Mouse (Mus musculus) limb, embryonic 13.5 days (tissue): ENCODE results near the gene Mitd1. TPM values are rescaled to one million over a fixed set of nuclear protein-coding genes. Genes with fewer than 3 reads are reported as not detected.

ENCODE experiments used
- ATAC-seq: fragments of 200-750 bp; cut with Nextera tagmentation; 2 replicates; pipeline ENCODE4 v1.8.0; 2017; ENCODE audit warnings: low read depth, moderate number of reproducible peaks, moderate TSS enrichment; ENCODE audit not compliant: low FRiP score
- H3K27ac ChIP-seq: fragments of 300-500 bp; sonication (generic); 2 replicates; pipeline ENCODE4 v1.5.1; 2015; ENCODE audit warnings: inconsistent platforms, mild to moderate bottlenecking, moderate library complexity
- H3K27me3 ChIP-seq: fragments of 300-500 bp; sonication (generic); 2 replicates; pipeline ENCODE4 v1.6.1; 2015; ENCODE audit warnings: mild to moderate bottlenecking, inconsistent platforms
- H3K36me3 ChIP-seq: fragments of 300-500 bp; sonication (generic); 2 replicates; pipeline ENCODE4 v1.6.1; 2015; ENCODE audit warnings: inconsistent platforms, mild to moderate bottlenecking, moderate library complexity
- H3K4me1 ChIP-seq: fragments of 300-500 bp; sonication (generic); 2 replicates; pipeline ENCODE4 v1.6.1; 2015; ENCODE audit warnings: inconsistent platforms
- H3K4me2 ChIP-seq: fragments of 300-500 bp; sonication (generic); replicated peaks from 2 replicates; pipeline ENCODE4 v1.6.1; 2015; ENCODE audit warnings: inconsistent platforms, mild to moderate bottlenecking, moderate library complexity
- H3K4me3 ChIP-seq: fragments of 300-500 bp; sonication (generic); 2 replicates; pipeline ENCODE4 v1.5.1; 2015; ENCODE audit warnings: moderate library complexity, mild to moderate bottlenecking, inconsistent platforms
- H3K9ac ChIP-seq: fragments of 300-500 bp; sonication (generic); 2 replicates; pipeline ENCODE4 v1.6.1; 2015; ENCODE audit warnings: mild to moderate bottlenecking, inconsistent platforms
- H3K9me3 ChIP-seq: fragments of 300-500 bp; sonication (generic); 2 replicates; pipeline ENCODE4 v1.6.1; 2016; ENCODE audit warnings: inconsistent platforms
- WGBS: fragments of 180-500 bp; shearing (Covaris S2); methylation state at CpG from one replicate; pipeline ENCODE4 v1.1.7; 2015; 5-methylcytosine and 5-hydroxymethylcytosine counted together
- polyA plus RNA-seq: library from polyadenylated mRNA; unstranded; fragments of >200 nt; fragmentation: Nextera tagmentation; extraction: Ambion mirVana; gene quantifications from 2 replicates; pipeline ENCODE4 v1.2.1, GENCODE M21; 2015

Gene Mitd1
- polyA plus RNA-seq, 1 experiment from 2014 or later = 27.2 TPM

DNA sequence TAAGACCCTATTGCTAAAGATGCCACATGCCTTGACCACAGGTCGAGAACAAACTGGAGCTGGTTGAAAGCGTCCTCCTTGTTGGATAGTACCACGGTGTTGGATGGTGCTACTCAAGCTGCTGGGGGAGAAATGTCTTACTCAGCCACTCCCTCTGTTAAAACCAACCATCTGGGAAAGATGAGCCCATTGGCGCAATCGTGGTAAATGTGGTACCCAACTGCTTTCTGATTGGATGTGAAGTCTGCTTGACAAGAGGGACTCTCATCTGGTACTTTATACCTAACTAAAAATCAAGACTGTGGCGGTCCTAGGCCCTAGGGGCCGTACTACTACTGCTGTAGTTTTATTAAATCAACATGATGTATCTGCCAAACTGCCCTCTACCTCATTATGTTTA is 1.0 kb downstream of the Mitd1 start:
- Histone ChIP-seq H3K27ac (no peak overlapping the region), H3K9me3 (no peaks in the 10 kb centered on the region), H3K27me3 (no peaks in the 10 kb centered on the region), H3K9ac (peak overlapping the region; percentile 75), H3K36me3 (peaks cover 13% of the 10 kb centered on the region), H3K4me1 (peaks cover 19% of the 10 kb centered on the region), H3K4me2 (peak overlapping the region; percentile 89), H3K4me3 (peak overlapping the region; percentile 69)
- 77% methylated on average over 7 of the region's 7 CpGs for WGBS
- no peak for ATAC-seq

DNA sequence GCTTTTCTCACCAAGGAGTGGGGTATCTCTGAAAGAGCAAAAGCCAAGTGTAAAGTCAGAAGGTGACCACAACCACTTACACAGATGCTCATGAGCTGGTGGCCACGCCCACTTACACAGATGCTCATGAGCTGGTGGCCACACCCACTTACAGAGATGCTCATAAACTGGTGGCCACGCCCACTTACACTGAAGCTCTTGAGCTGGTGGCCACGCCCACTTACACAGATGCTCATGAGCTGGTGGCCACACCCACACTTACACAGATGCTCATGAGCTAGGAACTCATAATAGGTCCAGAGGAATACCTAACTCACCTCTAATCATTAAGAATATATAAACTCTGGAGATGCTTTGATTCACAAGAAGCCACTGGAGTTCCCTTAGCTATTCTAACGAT is 5.8 kb downstream of the Mitd1 start:
- 75% methylated on average over 4 of the region's 4 CpGs for WGBS
- Histone ChIP-seq H3K4me3 (no peak overlapping the region), H3K4me1 (peaks cover 5% of the 10 kb centered on the region), H3K9ac (no peak overlapping the region), H3K9me3 (no peaks in the 10 kb centered on the region), H3K4me2 (no peak overlapping the region), H3K27ac (no peak overlapping the region), H3K36me3 (peaks cover 48% of the 10 kb centered on the region), H3K27me3 (no peaks in the 10 kb centered on the region)
- no peak for ATAC-seq

DNA sequence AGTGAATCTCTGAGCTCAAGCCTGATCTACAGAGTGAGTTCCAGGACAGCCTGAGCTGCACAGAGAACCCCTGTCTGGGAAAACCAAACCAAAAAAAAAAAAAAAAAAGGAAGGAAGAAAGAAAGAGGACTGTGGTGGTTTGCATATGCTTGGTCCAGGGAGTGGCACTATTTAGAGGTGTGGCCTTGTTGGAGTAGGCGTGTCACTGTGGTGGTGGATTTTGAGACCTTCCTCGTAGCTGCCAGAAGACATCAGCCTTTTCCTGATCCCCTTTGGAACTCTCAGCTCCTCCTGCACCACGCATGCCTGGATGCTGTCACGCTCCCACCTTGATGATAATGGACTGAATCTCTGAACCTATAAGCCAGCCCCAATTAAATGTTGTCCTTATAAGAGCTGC is 6.8 kb downstream of the Mitd1 start:
- Histone ChIP-seq H3K4me2 (no peak overlapping the region), H3K27me3 (no peaks in the 10 kb centered on the region), H3K27ac (no peak overlapping the region), H3K4me3 (no peak overlapping the region), H3K9ac (no peak overlapping the region), H3K36me3 (peaks cover 59% of the 10 kb centered on the region), H3K4me1 (no peaks in the 10 kb centered on the region), H3K9me3 (no peaks in the 10 kb centered on the region)
- 94% methylated on average over 4 of the region's 4 CpGs for WGBS
- ATAC-seq = no peak

DNA sequence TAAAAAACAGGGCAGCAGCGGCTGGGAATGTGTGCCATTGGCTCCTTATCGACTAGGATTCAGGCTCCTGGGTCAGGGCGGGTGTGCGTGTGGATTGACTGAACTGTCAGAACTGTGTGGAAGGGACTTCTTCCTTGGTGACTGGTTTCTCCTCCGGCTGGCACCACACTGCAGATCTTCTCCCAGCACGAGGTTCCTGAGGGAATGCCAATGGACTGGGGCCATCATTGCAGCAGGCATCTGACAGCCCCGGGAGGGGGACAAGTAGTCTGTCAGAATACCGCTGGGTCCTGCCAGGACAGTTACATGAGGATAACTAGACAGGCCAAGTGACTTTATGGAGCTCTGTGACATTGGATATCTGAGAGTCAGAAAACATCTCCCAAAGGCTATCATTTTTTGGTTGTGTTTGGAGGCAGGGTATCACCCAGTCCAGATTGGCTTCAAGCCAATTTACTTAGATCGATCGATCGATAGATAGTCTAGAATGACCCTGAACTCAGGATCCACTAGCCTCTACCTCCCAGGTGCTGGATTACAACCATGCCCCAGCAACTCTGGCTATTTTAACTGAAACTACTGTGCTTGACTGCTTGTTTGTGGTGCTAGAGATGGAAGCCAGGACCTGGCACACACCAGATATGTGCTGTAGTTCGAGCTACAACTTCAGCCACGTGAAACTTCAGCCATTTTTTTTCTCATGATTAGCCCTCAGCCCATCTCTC is 12.3 kb downstream of the Mitd1 start:
- peaks cover 10% of the 10 kb centered on the region for H3K9me3 ChIP-seq
- 95% methylated on average over 13 of the region's 13 CpGs for WGBS
- H3K36me3 ChIP-seq = peaks cover 77% of the 10 kb centered on the region
- no peak for ATAC-seq
- no peak overlapping the region for H3K27ac ChIP-seq
- no peak overlapping the region for H3K4me2 ChIP-seq
- peaks cover 3% of the 10 kb centered on the region; the same call in 1 of the 2 replicates for H3K4me1 ChIP-seq
- no peak overlapping the region for H3K9ac ChIP-seq
- H3K4me3 ChIP-seq = no peak overlapping the region
- H3K27me3 ChIP-seq = no peaks in the 10 kb centered on the region

DNA sequence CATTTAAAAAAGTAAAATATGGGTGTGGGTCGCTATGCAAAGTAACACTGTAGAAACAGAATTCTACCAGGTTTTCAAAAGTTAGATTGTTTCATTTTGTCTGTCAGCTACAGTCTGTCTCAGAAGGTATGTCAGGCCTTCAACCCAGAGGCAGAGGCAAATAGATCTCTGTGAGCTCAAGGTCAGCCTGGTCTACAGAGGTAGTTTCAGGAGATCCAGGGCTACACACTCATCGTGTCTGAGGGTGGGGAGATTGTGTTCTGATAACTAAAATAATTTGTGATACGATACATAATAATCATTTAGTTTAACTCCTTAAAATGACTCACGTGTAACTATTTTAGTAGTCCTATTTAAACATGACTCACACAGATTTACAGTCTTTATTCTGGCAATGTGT is 17.1 kb downstream of the Mitd1 start:
- 90% methylated on average over 4 of the region's 4 CpGs for WGBS
- Histone ChIP-seq H3K9me3 (peaks cover 10% of the 10 kb centered on the region), H3K4me3 (peak overlapping the region; percentile 58; the same call in 1 of the 2 replicates), H3K27me3 (peaks cover 7% of the 10 kb centered on the region; the same call in 1 of the 2 replicates), H3K36me3 (peaks cover 35% of the 10 kb centered on the region), H3K4me2 (peak overlapping the region; percentile 65), H3K4me1 (peaks cover 8% of the 10 kb centered on the region), H3K27ac (no peak overlapping the region), H3K9ac (no peak overlapping the region)
- ATAC-seq = no peak

DNA sequence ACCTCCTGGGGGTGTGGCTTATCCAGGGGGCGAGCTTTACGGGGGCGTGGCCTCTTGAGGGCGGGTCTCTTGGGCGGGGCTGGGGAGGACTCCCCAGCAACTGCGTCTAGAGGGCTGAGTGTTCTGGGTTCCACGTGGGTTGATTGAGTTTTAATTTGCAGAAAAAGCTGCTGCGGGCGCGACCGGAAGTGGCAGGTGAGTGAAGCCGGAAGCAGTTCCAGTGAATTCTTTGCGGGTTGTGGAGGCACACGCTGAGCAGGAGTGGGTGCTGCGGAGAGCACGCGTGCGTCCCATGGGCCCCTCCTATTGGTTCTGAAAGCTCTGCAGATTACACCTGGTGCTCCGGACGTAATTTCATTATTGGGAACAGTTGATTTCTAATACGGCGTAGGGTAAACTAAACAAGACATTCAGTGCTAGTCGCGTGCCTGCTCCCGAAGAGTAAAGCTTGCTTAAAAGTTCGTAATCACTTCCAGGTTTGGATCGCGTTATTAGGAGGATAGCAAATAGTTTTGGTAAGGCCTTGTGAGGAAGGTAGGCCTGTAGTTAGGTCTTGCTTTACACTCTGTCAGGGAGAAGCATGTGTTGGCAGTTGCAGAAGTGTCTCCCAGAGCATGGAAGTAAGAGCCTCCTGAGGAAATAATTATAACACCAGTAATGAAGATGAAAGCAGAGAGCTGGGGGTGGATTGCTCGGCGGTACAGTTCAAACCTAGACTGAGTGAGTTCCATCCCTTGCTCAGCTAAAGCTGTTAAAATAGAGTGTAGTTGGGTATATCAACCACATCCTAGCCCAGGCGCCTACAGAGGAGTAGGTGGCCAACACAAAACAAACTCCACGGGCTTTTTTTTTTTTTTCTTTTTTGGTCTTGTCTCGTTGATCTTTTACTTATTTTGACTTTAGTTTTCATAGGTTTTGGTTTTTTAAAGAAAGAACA is 17.8 kb downstream of the Mitd1 start:
- peak overlapping the region; percentile 65 for H3K4me2 ChIP-seq
- 5% methylated on average over 33 of the region's 33 CpGs for whole genome bisulfite sequencing
- peak overlapping the region; percentile 58 for H3K9ac ChIP-seq
- peaks cover 7% of the 10 kb centered on the region; the same call in 1 of the 2 replicates for H3K27me3 ChIP-seq
- peaks cover 28% of the 10 kb centered on the region for H3K36me3 ChIP-seq
- peak; percentile 94 for ATAC-seq
- peaks cover 10% of the 10 kb centered on the region for H3K9me3 ChIP-seq
- peak overlapping the region; percentile 76 for H3K27ac ChIP-seq
- peak overlapping the region; percentile 58 for H3K4me3 ChIP-seq
- peaks cover 8% of the 10 kb centered on the region for H3K4me1 ChIP-seq

DNA sequence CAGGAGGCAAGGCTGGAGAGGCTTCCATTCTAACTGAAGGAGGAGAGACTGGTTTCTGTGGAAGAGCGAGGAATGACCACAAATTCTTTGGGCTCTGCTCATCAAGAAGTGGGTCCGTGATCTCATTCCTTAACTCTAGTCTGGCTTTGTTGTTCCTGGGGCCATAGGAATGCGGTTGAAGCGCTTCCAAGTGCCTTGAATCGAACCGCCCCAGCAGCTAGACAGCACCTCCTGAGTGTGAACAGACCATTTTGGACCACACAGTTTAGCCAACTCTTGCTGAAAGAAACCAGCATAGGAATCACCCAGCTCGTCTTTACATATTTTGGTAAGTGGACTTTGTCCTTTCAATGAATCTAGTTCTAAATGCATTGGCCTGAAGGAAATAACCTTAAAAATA is 18.5 kb downstream of the Mitd1 start, which contains the start of gene Lipt1:
Lipt1 (plus strand) TSS at position 35 of the 400 bp plus-strand sequence.
- peaks cover 7% of the 10 kb centered on the region; the same call in 1 of the 2 replicates for H3K27me3 ChIP-seq
- ATAC-seq = peak; percentile 65; the same call in 1 of the 2 replicates
- peak within 1 kb of the TSS; percentile 58 for H3K9ac ChIP-seq
- peak within 1 kb of the TSS; percentile 58 for H3K4me3 ChIP-seq
- peak within 1 kb of the TSS; percentile 65 for H3K4me2 ChIP-seq
- peak within 1 kb of the TSS; percentile 76 for H3K27ac ChIP-seq
- peaks cover 10% of the 10 kb centered on the region for H3K9me3 ChIP-seq
- H3K4me1 ChIP-seq = peaks cover 8% of the 10 kb centered on the region
- 9% methylated on average over 7 of the region's 7 CpGs for WGBS
- H3K36me3 ChIP-seq = peaks cover 21% of the 10 kb centered on the region

DNA sequence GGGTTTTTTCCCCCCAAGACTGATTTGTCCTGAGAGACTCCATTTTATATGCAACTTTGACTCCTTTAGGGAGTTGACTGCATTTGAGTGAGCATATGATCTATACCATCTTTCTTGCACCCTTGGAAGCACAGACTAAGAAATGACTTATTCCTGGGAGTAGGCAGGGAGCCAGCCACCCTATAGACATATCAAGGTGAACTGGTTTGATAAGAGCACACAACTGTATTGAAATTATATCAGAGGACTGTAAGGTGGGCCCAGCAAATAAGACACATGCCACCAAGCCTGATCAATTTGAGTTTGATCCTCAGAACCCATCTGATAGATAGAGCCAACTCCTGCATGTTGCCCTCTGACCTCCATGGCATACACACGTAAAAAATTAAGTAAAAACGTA is 20.8 kb downstream of the Mitd1 start:
- Histone ChIP-seq H3K27ac (no peak overlapping the region), H3K4me1 (peaks cover 13% of the 10 kb centered on the region), H3K4me2 (no peak overlapping the region), H3K9me3 (no peaks in the 10 kb centered on the region; the same call in 1 of the 2 replicates), H3K9ac (no peak overlapping the region), H3K36me3 (no peaks in the 10 kb centered on the region), H3K27me3 (peaks cover 7% of the 10 kb centered on the region; the same call in 1 of the 2 replicates), H3K4me3 (no peak overlapping the region)
- ATAC-seq = no peak
- 61% methylated on average over 2 of the region's 2 CpGs for WGBS

DNA sequence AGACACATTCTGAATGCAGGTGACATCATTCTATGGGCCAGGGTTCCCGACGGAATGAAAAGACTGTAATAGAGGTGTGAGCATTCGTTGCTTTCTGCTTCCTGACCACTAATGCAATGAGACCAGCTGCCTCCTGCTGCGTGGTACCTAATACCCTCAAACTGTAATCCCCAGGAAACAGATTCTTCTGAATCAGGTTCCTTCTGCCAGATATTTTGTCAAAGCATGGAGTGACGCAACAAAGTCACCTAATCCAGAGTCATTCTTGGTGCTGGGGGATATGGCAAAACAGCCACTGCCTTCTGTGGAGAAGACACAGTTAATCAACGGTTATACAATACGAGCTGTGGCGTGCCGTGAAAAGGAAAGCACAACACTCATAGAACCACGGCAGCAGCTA is 21.6 kb downstream of the Mitd1 start:
- H3K4me3 ChIP-seq = no peak overlapping the region
- peaks cover 7% of the 10 kb centered on the region; the same call in 1 of the 2 replicates for H3K27me3 ChIP-seq
- H3K9ac ChIP-seq = no peak overlapping the region
- H3K4me1 ChIP-seq = peaks cover 16% of the 10 kb centered on the region
- no peaks in the 10 kb centered on the region for H3K36me3 ChIP-seq
- ATAC-seq = no peak
- H3K4me2 ChIP-seq = no peak overlapping the region
- H3K27ac ChIP-seq = no peak overlapping the region
- WGBS = 60% methylated on average over 10 of the region's 10 CpGs
- no peaks in the 10 kb centered on the region; the same call in 1 of the 2 replicates for H3K9me3 ChIP-seq

DNA sequence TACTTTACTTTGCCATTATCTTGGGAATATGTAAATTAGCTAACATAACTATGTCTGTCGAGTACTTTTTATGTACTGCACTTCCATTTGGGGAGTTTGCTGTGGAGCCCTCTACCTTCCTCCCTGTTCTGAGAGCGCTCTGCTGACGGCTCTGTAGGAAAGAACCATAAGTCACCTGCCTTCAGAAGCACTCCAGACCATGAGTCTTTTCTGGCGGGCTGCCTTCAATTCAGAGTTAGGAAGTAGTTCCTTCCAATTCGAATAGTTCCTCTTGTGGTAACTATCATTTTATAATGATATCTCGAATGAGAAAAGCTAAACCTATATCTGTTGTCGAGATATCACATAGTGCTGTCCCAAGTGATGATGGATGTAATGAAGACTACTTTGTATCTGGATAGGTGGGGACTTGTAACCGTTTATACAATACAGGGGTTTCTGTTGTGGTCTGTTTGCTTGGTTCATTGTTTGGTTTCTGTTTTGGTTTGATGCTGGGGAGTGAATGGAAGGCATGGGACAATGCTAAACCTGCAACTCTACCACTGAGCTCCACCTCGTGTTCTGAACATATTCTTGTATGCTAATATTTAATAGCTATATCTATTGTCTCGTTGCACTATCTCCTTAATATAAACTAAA is 22.4 kb downstream of the Mitd1 start:
- no peak overlapping the region for H3K4me2 ChIP-seq
- WGBS = 69% methylated on average over 10 of the region's 10 CpGs
- H3K4me1 ChIP-seq = peaks cover 12% of the 10 kb centered on the region
- no peak for ATAC-seq
- no peaks in the 10 kb centered on the region; the same call in 1 of the 2 replicates for H3K9me3 ChIP-seq
- no peak overlapping the region for H3K4me3 ChIP-seq
- no peak overlapping the region for H3K27ac ChIP-seq
- peaks cover 7% of the 10 kb centered on the region; the same call in 1 of the 2 replicates for H3K27me3 ChIP-seq
- H3K9ac ChIP-seq = no peak overlapping the region
- H3K36me3 ChIP-seq = no peaks in the 10 kb centered on the region

DNA sequence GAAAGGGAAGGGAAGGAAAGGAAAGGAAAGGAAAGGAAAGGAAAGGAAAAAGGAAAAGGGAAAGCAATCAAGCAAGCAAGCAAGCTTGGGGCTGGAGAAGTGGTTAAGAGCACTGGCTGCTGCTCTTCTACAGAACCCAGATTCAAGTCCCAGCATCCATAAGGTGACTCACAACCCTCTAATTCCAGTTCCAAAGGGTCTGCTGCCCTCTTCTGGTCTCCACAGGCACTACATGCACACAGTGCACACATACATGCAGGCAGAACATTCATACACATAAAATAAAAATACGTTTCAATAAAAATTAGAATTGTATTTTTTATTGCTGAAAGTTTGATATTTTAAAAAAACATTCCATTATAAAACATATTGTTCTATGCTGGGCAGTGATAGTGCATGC is 23.2 kb downstream of the Mitd1 start:
- H3K27ac ChIP-seq = no peak overlapping the region
- H3K27me3 ChIP-seq = peaks cover 7% of the 10 kb centered on the region; the same call in 1 of the 2 replicates
- no peaks in the 10 kb centered on the region; the same call in 1 of the 2 replicates for H3K9me3 ChIP-seq
- H3K4me2 ChIP-seq = no peak overlapping the region
- no peak overlapping the region for H3K4me3 ChIP-seq
- WGBS = 70% methylated on average over 1 of the region's 1 CpGs
- no peak for ATAC-seq
- H3K36me3 ChIP-seq = no peaks in the 10 kb centered on the region
- no peak overlapping the region for H3K9ac ChIP-seq
- H3K4me1 ChIP-seq = peaks cover 12% of the 10 kb centered on the region
